Mouse (Mus musculus): Measurements from ENCODE around the gene Cryba1. TPM values are rescaled to one million over a fixed set of nuclear protein-coding genes. Genes with fewer than 3 reads are reported as not detected.

The Cryba1 gene
- not detected in 2 replicates for polyA plus RNA-seq (2015; fragmentation: Nextera tagmentation; extraction: Ambion mirVana)

DNA sequence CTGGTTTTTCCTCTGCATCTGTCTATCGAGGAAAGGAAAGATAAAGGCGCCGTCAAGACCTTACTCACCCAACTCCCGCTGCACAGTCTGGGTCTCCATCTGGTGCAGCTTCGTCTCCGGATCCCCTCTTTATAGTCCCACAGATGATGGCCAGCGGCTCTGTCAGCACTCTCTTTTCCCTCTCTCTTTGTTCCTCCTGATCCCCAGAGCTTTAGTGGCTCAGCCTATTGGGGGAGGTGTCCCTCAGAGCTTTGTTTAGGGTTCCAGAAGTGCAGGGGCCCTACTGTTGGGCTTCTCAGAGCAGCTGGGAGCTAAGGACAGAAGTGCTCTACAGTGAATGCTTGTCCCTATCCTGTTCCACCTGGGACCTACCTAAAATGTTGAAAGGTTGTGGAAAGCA, at the start of gene Cryba1:
Gene Cryba1 (minus strand): TSS at position 101 of the 400 bp plus-strand sequence.
- Histone ChIP-seq H3K27me3 (no peaks in the 10 kb centered on the region), H3K4me2 (no peak within 1 kb of the TSS), H3K9ac (no peak within 1 kb of the TSS), H3K27ac (no peak within 1 kb of the TSS), H3K9me3 (no peaks in the 10 kb centered on the region), H3K4me1 (no peaks in the 10 kb centered on the region), H3K36me3 (no peaks in the 10 kb centered on the region), H3K4me3 (no peak within 1 kb of the TSS)
- WGBS: 57% methylated on average over 7 of the region's 7 CpGs
- ATAC-seq (ENCODE audit: insufficient number of reproducible peaks, low FRiP score, low TSS enrichment, low read depth): no peak

DNA sequence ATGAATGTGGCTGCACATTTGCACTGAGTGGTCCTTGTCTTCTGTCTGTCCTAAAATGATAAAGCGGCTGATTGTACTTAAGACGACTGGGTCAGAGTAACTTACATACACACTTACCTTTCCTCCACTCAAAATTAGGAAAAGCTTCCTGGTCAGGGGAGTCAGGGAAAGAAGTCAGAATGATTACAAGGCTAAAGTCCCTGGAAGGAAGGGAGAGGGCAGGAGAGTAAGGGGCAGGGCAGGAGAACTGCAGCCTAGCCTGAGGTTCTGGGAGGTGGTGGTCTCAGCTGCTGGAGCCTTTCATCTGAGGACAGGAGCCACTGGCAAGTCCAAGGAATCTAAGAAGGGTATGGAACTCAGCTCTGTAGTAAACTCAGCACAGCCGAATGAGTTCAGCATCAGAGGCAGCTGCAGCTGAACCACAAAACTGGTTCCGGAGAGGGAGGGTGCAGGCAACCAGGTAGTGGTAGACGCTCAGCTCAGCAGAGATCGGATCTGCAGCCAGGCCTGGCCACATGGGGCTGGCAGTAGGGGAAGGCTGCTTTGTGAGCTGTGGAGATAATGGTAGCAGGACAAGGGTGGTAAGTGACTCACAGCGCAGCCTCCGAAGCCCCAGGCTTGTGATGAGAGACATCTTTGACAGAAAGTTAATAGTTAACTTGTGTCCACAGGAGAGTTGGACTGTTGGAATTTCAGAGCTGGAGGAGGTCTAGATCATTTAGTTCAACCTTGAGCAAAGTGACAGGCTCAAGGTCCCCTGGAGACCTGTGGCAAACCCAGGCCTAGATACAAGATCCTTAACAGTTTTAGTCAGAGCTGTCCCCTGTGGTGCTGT, 47.0 kb upstream of the Cryba1 start:
- H3K36me3 ChIP-seq: 0 out of 2 replicates have a peak, but pooled peaks cover under 1% of the 10 kb centered on the region
- peaks cover 9% of the 10 kb centered on the region for H3K4me1 ChIP-seq
- no peaks in the 10 kb centered on the region for H3K9me3 ChIP-seq
- no peak for ATAC-seq (ENCODE audit: insufficient number of reproducible peaks, low FRiP score, low TSS enrichment, low read depth)
- WGBS: 69% methylated on average over 8 of the region's 8 CpGs
- H3K4me3 ChIP-seq: no peak overlapping the region
- no peaks in the 10 kb centered on the region for H3K27me3 ChIP-seq
- H3K9ac ChIP-seq: no peak overlapping the region
- 0 out of 2 replicates have a peak overlapping the region, but pooled peaks have one; percentile 11 for H3K27ac ChIP-seq
- no peak overlapping the region for H3K4me2 ChIP-seq

DNA sequence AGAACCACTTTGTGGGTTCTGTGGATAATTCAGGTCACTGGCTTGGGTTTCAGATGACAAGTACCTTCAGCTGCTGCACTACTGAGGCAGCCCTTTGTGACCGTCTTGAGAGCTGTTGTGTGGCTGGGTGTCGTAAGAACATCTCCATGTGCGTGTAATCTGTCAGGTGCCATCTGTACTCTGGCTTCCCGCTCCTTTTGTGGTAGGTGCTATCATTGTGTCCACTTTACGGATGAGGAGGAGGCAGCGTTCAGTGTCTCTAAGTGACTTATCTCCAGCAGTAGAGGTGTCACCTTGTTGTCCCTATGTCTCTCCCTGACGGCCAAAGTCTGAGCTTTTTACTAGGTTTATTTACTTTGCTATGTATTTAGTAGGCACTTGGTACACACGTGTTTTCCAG, 45.3 kb upstream of the Cryba1 start:
- Histone ChIP-seq H3K36me3 (no peaks in the 10 kb centered on the region), H3K4me3 (no peak overlapping the region), H3K27ac (no peak overlapping the region), H3K4me1 (peaks cover 16% of the 10 kb centered on the region), H3K9me3 (no peaks in the 10 kb centered on the region), H3K9ac (no peak overlapping the region), H3K27me3 (no peaks in the 10 kb centered on the region), H3K4me2 (no peak overlapping the region)
- 82% methylated on average over 8 of the region's 8 CpGs for WGBS
- no peak for ATAC-seq (ENCODE audit: insufficient number of reproducible peaks, low FRiP score, low TSS enrichment, low read depth)

DNA sequence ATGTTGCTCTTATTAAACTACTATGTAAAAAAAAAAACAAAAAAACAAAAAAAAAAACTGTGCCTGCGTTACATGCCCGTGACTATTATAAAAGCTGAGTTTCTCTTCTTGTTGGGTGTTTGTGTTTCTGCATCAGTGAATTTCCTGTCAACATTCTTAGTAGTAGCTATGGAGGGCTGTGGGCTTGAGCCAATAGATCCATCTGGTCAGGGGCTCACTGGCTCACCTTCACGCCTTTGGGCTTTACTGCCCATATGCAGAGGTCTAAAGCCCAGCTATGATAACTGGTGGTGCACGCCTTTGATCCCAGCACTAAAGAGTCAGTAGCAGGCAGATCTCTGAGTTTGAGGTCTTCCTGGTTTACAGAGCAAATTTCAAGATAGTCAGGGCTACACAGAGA, 44.4 kb upstream of the Cryba1 start:
- H3K27me3 ChIP-seq: no peaks in the 10 kb centered on the region
- no peaks in the 10 kb centered on the region for H3K9me3 ChIP-seq
- H3K4me2 ChIP-seq: no peak overlapping the region
- no peak overlapping the region for H3K27ac ChIP-seq
- no peak for ATAC-seq (ENCODE audit: insufficient number of reproducible peaks, low FRiP score, low TSS enrichment, low read depth)
- H3K4me1 ChIP-seq: peaks cover 23% of the 10 kb centered on the region
- H3K36me3 ChIP-seq: no peaks in the 10 kb centered on the region
- no peak overlapping the region for H3K4me3 ChIP-seq
- WGBS: 71% methylated on average over 4 of the region's 4 CpGs
- no peak overlapping the region for H3K9ac ChIP-seq

DNA sequence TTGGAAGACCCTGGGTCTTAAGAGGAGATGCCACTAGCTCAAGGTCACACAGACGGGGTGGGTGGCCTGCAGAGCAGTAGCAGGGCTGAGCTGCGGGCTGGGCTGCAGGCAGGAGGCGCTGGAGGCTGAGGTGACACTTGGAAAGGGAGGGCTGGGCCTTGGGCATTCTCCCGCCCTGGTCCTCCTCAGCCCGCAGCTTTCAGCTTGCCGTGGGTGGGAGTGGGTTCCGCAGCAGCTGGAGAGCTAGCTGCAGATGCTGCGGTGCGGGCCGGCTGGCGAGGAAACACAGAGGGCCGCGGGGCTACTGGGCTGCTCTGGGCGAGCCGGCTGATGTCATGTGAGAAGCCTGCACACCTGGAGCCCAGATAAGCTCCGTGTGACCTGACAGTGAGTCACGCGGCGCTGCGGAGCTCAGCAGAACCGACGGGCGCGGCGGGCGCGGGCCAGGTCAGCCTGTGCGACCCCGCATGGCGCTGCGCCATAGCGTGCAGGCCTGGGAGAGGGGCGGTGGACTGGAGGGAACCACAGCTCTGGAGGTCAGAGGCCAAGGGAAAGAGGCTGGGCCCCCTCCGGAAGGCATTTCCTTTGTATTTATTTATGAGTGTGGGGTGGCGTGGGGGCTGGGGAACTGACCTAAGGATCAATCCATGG, 41.4 kb upstream of the Cryba1 start:
- peak overlapping the region; percentile 35; the same call in 1 of the 2 replicates for H3K9ac ChIP-seq

DNA sequence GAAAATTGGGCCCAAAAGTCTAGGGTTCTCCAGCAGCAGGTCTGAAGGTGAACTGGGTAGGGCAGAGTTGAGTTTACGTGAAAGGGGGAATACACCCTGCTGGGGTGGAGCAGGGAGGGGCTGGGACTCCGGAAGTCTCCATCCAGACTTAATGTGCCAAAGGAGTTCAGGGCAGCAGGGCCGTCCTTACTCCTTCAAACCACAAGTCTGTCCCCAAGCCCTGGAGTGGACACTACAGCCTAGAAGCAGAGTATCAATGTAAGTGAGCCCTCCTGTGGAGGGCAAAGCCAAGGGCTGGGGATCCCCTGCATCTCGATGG, 40.3 kb upstream of the Cryba1 start:
- H3K4me1 ChIP-seq: peaks cover 30% of the 10 kb centered on the region
- peak overlapping the region; percentile 24; the same call in 1 of the 2 replicates for H3K4me2 ChIP-seq
- no peak overlapping the region for H3K9ac ChIP-seq
- no peak for ATAC-seq (ENCODE audit: insufficient number of reproducible peaks, low FRiP score, low TSS enrichment, low read depth)
- no peaks in the 10 kb centered on the region for H3K36me3 ChIP-seq
- WGBS: 37% methylated on average over 4 of the region's 4 CpGs
- H3K27ac ChIP-seq: peak overlapping the region; percentile 38
- no peaks in the 10 kb centered on the region for H3K27me3 ChIP-seq
- no peaks in the 10 kb centered on the region for H3K9me3 ChIP-seq
- no peak overlapping the region for H3K4me3 ChIP-seq

More for the DNA sequence above, 41.4 kb upstream of the Cryba1 start:
- peak overlapping the region; percentile 59 for H3K27ac ChIP-seq
- peaks cover 30% of the 10 kb centered on the region for H3K4me1 ChIP-seq
- H3K4me2 ChIP-seq: peak overlapping the region; percentile 65
- no peaks in the 10 kb centered on the region for H3K27me3 ChIP-seq
- 4% methylated on average over 35 of the region's 35 CpGs for WGBS
- H3K9me3 ChIP-seq: no peaks in the 10 kb centered on the region
- peak overlapping the region; percentile 34 for H3K4me3 ChIP-seq
- no peak for ATAC-seq (ENCODE audit: insufficient number of reproducible peaks, low FRiP score, low TSS enrichment, low read depth)
- no peaks in the 10 kb centered on the region for H3K36me3 ChIP-seq

DNA sequence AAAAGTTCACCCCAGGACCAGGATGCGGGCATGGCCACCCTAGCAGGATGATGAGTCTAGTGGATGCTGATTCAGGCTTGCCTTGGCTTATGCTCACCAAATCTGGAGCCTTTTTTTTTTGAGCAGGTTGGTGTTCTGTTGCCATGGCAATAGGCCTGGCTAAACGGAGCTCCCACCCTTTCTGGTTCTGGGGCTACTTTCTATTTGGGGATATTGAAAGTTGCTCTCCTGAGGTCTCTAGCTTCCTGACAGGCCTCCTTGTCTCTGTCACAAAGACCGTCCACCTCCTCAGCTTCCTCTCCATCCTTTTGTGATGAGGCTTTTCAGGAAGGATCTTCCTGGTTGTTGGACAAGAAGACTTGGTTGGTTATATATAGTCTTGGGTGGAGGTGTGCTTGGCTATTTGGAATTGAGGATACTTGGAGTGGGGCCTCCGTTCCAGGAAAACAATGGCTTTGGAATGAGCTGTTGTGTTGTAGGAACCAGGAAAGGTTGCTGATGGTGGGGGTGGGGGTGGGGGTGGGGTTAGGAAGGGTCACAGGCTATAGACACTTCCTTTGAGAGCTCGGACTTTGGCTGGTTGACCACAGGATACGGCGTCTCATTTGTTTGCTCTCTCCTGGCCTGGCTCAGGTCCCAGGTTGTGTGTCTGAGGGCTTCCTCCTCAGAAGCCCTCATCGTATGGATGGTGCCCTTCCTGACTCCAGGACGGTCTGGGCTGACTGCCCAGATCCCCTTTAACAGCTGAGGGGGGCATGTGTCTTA, 39.8 kb upstream of the Cryba1 start:
- peak overlapping the region; percentile 69 for H3K4me2 ChIP-seq
- H3K4me3 ChIP-seq: peak overlapping the region; percentile 84
- no peak overlapping the region for H3K9ac ChIP-seq
- H3K36me3 ChIP-seq: no peaks in the 10 kb centered on the region
- H3K27ac ChIP-seq: peak overlapping the region; percentile 38
- WGBS: 57% methylated on average over 9 of the region's 9 CpGs
- H3K4me1 ChIP-seq: peaks cover 30% of the 10 kb centered on the region
- no peaks in the 10 kb centered on the region for H3K27me3 ChIP-seq
- no peaks in the 10 kb centered on the region for H3K9me3 ChIP-seq
- no peak for ATAC-seq (ENCODE audit: insufficient number of reproducible peaks, low FRiP score, low TSS enrichment, low read depth)

DNA sequence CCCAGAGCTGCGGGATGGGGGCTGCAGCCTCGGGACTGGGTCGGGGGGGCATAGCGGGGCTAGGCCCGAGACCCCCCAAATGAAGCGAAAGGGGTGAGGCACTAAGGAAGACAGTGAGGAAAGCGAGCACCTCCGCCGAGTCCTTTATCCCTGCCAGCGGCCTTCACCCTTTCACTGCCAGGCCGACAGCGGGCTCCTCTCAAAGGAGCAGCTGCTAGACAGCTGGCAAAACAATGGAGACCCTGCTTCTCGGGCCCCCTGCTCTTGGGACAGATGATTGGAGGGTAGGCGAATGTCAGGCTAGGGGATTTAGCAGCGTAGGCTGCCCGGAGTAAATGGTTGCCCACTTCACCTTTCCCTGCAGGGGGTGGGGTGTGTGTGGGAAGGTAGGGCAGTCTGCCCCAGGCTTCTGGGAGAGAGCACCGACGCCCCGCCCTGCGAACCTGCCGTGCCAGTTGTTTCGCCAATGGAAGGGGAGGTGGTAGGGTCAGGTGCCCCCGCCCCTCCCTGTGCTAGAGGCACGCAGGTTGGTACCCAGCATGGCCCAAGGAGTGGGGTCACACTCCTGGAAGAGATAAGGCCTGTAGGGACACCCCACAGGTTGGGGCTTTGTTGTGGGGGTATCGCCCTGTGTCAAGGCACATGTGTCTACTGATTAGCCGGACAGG, 38.7 kb upstream of the Cryba1 start:
- WGBS: 5% methylated on average over 26 of the region's 26 CpGs
- Histone ChIP-seq H3K36me3 (no peaks in the 10 kb centered on the region), H3K4me2 (peak overlapping the region; percentile 69), H3K4me1 (peaks cover 30% of the 10 kb centered on the region), H3K27ac (peak overlapping the region; percentile 87), H3K9me3 (no peaks in the 10 kb centered on the region), H3K9ac (peak overlapping the region; percentile 94), H3K27me3 (no peaks in the 10 kb centered on the region), H3K4me3 (peak overlapping the region; percentile 84)
- peak; percentile 50; the same call in 1 of the 2 replicates for ATAC-seq (ENCODE audit: insufficient number of reproducible peaks, low FRiP score, low TSS enrichment, low read depth)

DNA sequence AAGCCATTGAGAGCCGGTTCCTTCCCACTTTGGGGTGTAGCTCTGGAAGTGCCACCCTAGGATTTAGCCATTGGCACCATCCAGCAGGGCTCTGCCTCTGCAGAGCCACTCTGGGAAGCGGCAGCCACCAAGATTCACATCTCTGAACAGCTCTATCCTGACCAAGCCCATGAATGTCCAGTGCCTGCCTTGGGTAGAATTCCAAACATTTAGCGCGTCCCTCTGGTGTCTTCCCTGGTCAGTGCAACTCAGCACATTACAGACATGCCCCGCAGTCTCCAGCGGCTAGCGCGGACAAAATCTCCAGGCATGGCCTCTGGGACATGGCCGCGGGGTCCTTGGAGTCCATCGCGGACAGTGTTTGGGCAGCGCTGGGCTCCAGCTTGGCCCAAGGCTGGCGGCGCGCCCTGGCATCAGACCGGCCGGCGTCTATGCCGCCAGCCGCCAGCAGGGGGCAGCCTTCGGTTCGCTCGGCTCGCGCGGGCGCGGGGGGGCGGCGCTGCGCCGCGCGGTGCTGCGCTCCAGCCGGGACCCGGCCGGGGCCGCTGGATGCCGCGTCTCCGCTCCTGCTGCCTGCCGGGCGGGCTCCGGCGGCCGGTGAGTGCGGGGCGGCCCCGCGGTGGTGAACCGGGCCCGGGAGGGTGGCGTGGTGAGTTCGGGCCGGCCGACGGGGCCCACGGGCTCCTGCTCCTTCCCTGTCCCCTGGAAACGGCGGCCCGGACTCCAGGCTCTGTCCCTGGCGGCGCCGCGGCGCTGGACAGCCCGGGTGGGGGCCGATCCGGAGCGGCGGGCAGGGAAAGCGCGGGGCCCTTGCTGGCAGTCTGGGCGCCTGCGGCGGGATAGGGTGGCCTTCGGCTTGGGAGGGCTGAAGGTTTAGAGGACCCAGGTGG, 37.9 kb upstream of the Cryba1 start, which contains the start of gene Myo18a:
Gene Myo18a (plus strand): TSS at position 464 of the 890 bp plus-strand sequence.
- Histone ChIP-seq H3K4me2 (peak within 1 kb of the TSS; percentile 69), H3K9ac (peak within 1 kb of the TSS; percentile 94), H3K27me3 (no peaks in the 10 kb centered on the region), H3K27ac (peak within 1 kb of the TSS; percentile 87), H3K4me3 (peak within 1 kb of the TSS; percentile 84), H3K9me3 (no peaks in the 10 kb centered on the region), H3K36me3 (no peaks in the 10 kb centered on the region), H3K4me1 (peaks cover 30% of the 10 kb centered on the region)
- 2% methylated on average over 59 of the region's 79 CpGs for WGBS
- peak; percentile 73 for ATAC-seq (ENCODE audit: insufficient number of reproducible peaks, low FRiP score, low TSS enrichment, low read depth)

DNA sequence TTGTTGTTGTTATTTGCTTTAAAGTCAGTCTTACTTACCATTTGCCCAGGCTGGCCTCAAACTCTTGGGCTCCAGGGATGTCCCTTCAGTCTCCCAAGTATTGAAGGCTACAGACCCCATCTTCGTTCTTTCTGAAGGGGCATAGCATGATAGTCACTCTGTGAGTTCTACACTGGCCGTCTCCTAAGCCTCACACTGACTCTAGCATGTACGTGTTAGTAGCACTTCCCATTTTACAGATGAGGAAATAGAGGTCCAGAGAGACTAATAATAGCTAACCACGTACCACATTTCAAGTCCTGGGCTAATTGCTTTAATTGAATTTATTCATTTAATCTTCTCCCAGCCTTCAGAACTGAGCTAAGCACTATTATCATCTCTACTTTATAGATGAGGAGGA, 34.9 kb upstream of the Cryba1 start:
- H3K36me3 ChIP-seq: no peaks in the 10 kb centered on the region
- H3K4me2 ChIP-seq: no peak overlapping the region
- H3K4me1 ChIP-seq: peaks cover 12% of the 10 kb centered on the region
- H3K27ac ChIP-seq: no peak overlapping the region
- 79% methylated on average over 4 of the region's 4 CpGs for whole genome bisulfite sequencing
- H3K9me3 ChIP-seq: no peaks in the 10 kb centered on the region
- H3K4me3 ChIP-seq: no peak overlapping the region
- no peak overlapping the region for H3K9ac ChIP-seq
- no peaks in the 10 kb centered on the region for H3K27me3 ChIP-seq
- ATAC-seq (ENCODE audit: insufficient number of reproducible peaks, low FRiP score, low TSS enrichment, low read depth): no peak
